Mouse (Mus musculus) ovary, postnatal 10 days (tissue): ENCODE measurements at regions not wholly inside any gene's neighbourhood (a gene's known extent, or its start where the extent isn't known, plus 50 kb on each side); places are given as distances from the start of the nearest gene placed in this dataset.

Experiments used
- DNase-seq: peaks from one replicate; pipeline ENCODE4 v3.0.0; 2022; ENCODE audit warnings: low spot score

GRCm38 (mm10) chr7:111420698-111421097 is 337.9 kb upstream of the Eif4g2 start:
- no peak for DNase-seq

GRCm38 (mm10) chr7:111417735-111418134 is 334.9 kb upstream of the Eif4g2 start:
- DNase-seq: no peak

- no peak for DNase-seq
Measured at GRCm38 (mm10) chr7:111416061-111416460, 333.2 kb upstream of the Eif4g2 start.

- DNase-seq: no peak
Measured at GRCm38 (mm10) chr7:111413745-111414144, 330.9 kb upstream of the Eif4g2 start.

- no peak for DNase-seq
Measured at GRCm38 (mm10) chr7:111412957-111413356, 330.1 kb upstream of the Eif4g2 start.

- DNase-seq: no peak
Measured at GRCm38 (mm10) chr7:111411386-111411960, 328.6 kb upstream of the Eif4g2 start.

GRCm38 (mm10) chr7:111395972-111396371 is 313.1 kb upstream of the Eif4g2 start:
- no peak for DNase-seq

- no peak for DNase-seq
Measured at GRCm38 (mm10) chr7:111395111-111395510, 312.3 kb upstream of the Eif4g2 start.

- DNase-seq: no peak
Measured at GRCm38 (mm10) chr7:111393846-111394245, 311.0 kb upstream of the Eif4g2 start.

- DNase-seq: no peak
Measured at GRCm38 (mm10) chr7:111389690-111390089, 306.9 kb upstream of the Eif4g2 start.

- DNase-seq: no peak
Measured at GRCm38 (mm10) chr7:111374534-111374933, 291.7 kb upstream of the Eif4g2 start.

- no peak for DNase-seq
Measured at GRCm38 (mm10) chr7:111373380-111374173, 290.7 kb upstream of the Eif4g2 start.

- DNase-seq: no peak
Measured at GRCm38 (mm10) chr7:111370421-111370887, 287.6 kb upstream of the Eif4g2 start.

GRCm38 (mm10) chr7:111368296-111369004 is 285.6 kb upstream of the Eif4g2 start:
- no peak for DNase-seq

GRCm38 (mm10) chr7:111366951-111367653 is 284.3 kb upstream of the Eif4g2 start:
- no peak for DNase-seq

GRCm38 (mm10) chr7:111365384-111365783 is 282.6 kb upstream of the Eif4g2 start:
- DNase-seq: no peak

GRCm38 (mm10) chr7:111363206-111363605 is 280.4 kb upstream of the Eif4g2 start:
- no peak for DNase-seq

- no peak for DNase-seq
Measured at GRCm38 (mm10) chr7:111362646-111363045, 279.8 kb upstream of the Eif4g2 start.

GRCm38 (mm10) chr7:111355088-111355656 is 272.3 kb upstream of the Eif4g2 start:
- no peak for DNase-seq

- no peak for DNase-seq
Measured at GRCm38 (mm10) chr7:111354066-111354465, 271.2 kb upstream of the Eif4g2 start.

- DNase-seq: no peak
Measured at GRCm38 (mm10) chr7:111352176-111352575, 269.3 kb upstream of the Eif4g2 start.

GRCm38 (mm10) chr7:111345117-111345516 is 262.3 kb upstream of the Eif4g2 start:
- DNase-seq: no peak
